Mouse (Mus musculus) inflammation-experienced regulatory T-cells (primary cell): Measurements from ENCODE around the gene Crybg3. TPM values are rescaled to one million over a fixed set of nuclear protein-coding genes. Genes with fewer than 3 reads are reported as not detected.

ENCODE experiments used
- polyA plus RNA-seq, 2 experiments: library from polyadenylated mRNA; unstranded; fragments of 100-300 nt; shearing (Covaris generic); gene quantifications; one replicate each; pipeline ENCODE4 v1.2.1; 2017

Gene Crybg3
- 1 to 10 TPM; 7.1 to 8.6 TPM for polyA plus RNA-seq

GRCm38 (mm10) chr16:59600311-59601251 is at the start of gene Crybg3:
TSS of gene Crybg3 (minus strand) at chr16:59600979.

GRCm38 (mm10) chr16:59639102-59639691 is 38.4 kb upstream of the Crybg3 start, which contains the start of gene Arl6:
TSS of gene Arl6 (minus strand) at chr16:59639391.

GRCm38 (mm10) chr16:59471637-59472278 is 129.0 kb downstream of the Crybg3 start, which contains the start of gene Riox2:
TSS of gene Riox2 (plus strand) at chr16:59471775.

Other genes starting within 250 kb of the Crybg3 start
- not detected for gene Olfr209, start 237.0 kb downstream of the Crybg3 start, polyA plus RNA-seq
- gene Gabrr3, start 193.6 kb downstream of the Crybg3 start, polyA plus RNA-seq: under 1 TPM; 0.07 to 0.29 TPM
- gene Riox2, start 129.2 kb downstream of the Crybg3 start, polyA plus RNA-seq: 100 to 1,000 TPM in 1 of 2 experiments, 10 to 100 TPM in 1; 83.6 to 104 TPM
- 1 to 10 TPM in 1 of 2 experiments, not detected in 1; 8.0 TPM for gene Arl6, start 38.4 kb upstream of the Crybg3 start, polyA plus RNA-seq